Mouse (Mus musculus): Measurements from ENCODE around the gene Ccdc102a. TPM values are rescaled to one million over a fixed set of nuclear protein-coding genes. Genes with fewer than 3 reads are reported as not detected.

The Ccdc102a gene
- polyA plus RNA-seq, 1 experiment from 2014 or later, result 32.3 TPM

DNA sequence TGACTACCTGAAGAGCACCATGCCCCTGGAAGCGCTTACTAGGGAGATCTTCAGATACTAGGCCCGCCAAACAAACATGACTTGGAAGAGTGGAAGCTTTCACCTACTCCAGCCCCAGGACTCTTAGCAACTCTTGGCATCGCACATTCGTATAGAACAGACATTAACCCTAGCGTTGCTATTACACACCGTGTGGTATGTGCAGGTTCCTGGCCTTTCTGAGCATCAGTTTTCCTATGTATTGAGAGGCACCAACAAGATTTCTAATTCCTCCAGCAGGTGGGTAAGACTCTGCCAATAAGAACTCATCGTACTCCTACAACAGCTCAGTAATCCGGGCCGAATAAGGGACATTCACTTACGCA lies 956 bp downstream of the Ccdc102a start:
- no peak for DNase-seq (ENCODE audit: low spot score)
- peak overlapping the region; percentile 96 for H3K4me3 ChIP-seq
- peaks cover 21% of the 10 kb centered on the region for H3K27me3 ChIP-seq (ENCODE audit: low read depth, poor library complexity, severe bottlenecking)
- H3K9me3 ChIP-seq (replicated peaks), result no peaks in the 10 kb centered on the region
- WGBS, result 12% methylated on average over 10 of the region's 10 CpGs
- peak overlapping the region; percentile 99 for H3K27ac ChIP-seq
- H3K4me1 ChIP-seq, result peaks cover 61% of the 10 kb centered on the region
- peaks cover 12% of the 10 kb centered on the region for H3K36me3 ChIP-seq

DNA sequence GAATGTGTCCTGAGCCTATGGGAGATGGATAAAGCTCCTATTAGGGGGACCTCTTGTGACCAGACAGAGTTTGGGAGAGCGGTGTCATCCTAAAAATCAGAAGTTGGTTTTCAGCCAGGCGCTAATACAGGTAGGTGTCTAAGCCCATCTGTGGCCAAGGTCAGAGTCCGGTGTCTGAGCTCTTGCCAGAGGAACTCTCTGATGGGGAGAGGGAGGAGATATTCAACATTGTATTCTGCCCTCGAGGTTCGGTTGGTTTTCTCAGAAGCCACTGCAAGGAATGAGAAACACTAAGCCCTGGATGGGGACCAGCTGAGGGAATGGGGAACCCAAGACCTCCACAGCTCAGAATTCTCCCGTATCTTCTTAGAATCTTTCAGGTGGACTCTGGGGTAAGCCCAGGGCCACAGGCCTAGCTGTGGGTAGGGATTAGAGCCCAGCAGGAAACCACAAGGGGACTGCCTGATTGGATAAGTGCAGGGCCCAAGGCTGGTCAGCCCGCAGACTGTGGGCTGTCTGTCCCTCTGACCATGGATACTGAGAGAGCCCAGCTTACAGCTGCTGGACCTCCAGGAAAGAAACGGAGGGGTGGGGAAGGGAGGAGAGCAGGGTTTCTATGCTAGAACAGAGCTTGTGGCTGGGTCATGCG lies 1.5 kb downstream of the Ccdc102a start:
- no peaks in the 10 kb centered on the region for H3K9me3 ChIP-seq (replicated peaks)
- peak overlapping the region; percentile 99 for H3K27ac ChIP-seq
- peaks cover 17% of the 10 kb centered on the region for H3K36me3 ChIP-seq
- WGBS, result 55% methylated on average over 9 of the region's 9 CpGs
- H3K4me1 ChIP-seq, result peaks cover 66% of the 10 kb centered on the region
- H3K4me3 ChIP-seq, result peak overlapping the region; percentile 96
- no peak for DNase-seq (ENCODE audit: low spot score)
- peaks cover 24% of the 10 kb centered on the region for H3K27me3 ChIP-seq (ENCODE audit: low read depth, poor library complexity, severe bottlenecking)

DNA sequence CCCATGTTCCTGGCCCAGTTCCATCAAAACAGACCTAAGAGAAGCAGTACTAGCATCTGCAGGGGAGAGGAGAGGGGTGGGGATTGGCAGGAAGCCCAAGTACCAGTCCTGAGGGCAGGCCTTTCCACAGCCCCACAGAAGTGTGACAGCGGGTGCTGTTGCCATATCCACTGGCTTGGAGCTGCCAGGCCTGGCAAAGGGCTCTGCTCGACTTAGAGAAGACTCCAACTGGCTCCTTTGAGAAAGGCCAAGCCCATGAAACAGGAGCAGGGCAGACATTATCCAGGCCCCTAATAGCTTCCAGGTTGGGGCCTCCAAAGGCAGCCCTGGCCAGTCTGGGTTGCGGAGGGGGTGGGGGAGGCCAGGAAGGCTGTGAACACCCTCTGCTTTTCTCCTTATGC lies 3.2 kb downstream of the Ccdc102a start:
- peaks cover 24% of the 10 kb centered on the region for H3K27me3 ChIP-seq (ENCODE audit: low read depth, poor library complexity, severe bottlenecking)
- peak overlapping the region; percentile 96 for H3K4me3 ChIP-seq
- H3K36me3 ChIP-seq, result peaks cover 35% of the 10 kb centered on the region
- 31% methylated on average over 3 of the region's 3 CpGs for WGBS
- H3K4me1 ChIP-seq, result peaks cover 70% of the 10 kb centered on the region
- peak; percentile 76 for DNase-seq (ENCODE audit: low spot score)
- peak overlapping the region; percentile 82 for H3K27ac ChIP-seq
- H3K9me3 ChIP-seq (replicated peaks), result no peaks in the 10 kb centered on the region

- Histone ChIP-seq H3K9me3 (replicated peaks) (no peaks in the 10 kb centered on the region), H3K4me3 (peak overlapping the region; percentile 96), H3K27me3 (ENCODE audit: low read depth, poor library complexity, severe bottlenecking) (peaks cover 24% of the 10 kb centered on the region), H3K36me3 (peaks cover 39% of the 10 kb centered on the region), H3K4me1 (peaks cover 74% of the 10 kb centered on the region), H3K27ac (peak overlapping the region; percentile 82)
- 83% methylated on average over 6 of the region's 6 CpGs for WGBS
- no peak for DNase-seq (ENCODE audit: low spot score)
These were observed 3.6 kb downstream of the Ccdc102a start for GRCm38 (mm10) chr8:94914256-94914655.

DNA sequence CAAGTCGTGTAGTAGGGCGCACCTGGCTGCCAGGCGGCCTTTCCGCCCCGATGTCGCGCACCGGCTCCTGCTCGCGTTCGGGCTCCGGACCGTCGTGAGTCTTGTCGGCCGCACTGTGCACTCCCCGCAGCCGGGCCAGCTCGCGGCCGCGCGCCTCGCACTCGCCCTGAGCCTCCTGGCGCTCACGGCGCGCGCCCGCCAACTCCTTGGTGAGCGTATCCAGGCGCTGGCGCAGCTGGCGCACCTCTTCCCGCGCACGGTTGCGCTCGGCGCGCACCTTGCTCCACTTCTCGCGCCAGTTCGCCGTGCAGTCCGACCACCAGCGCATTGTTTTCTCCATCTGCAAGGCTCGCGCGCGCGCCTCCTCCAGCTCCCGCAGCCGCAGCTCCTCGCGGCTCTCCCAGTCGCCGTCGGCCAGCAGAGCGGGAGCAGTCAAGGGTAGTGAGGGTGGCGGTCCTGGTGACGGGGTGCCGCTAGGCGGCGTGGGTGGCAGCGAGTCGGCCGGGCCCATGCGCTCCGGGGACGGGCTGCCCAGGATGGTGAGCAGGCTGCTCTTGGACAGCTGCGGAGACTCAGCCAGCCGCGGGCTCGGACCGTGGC lies 4.7 kb downstream of the Ccdc102a start:
- peaks cover 82% of the 10 kb centered on the region for H3K4me1 ChIP-seq
- H3K27ac ChIP-seq, result peak overlapping the region; percentile 82
- WGBS, result 6% methylated on average over 77 of the region's 77 CpGs
- peaks cover 24% of the 10 kb centered on the region for H3K27me3 ChIP-seq (ENCODE audit: low read depth, poor library complexity, severe bottlenecking)
- H3K36me3 ChIP-seq, result peaks cover 48% of the 10 kb centered on the region
- H3K9me3 ChIP-seq (replicated peaks), result no peaks in the 10 kb centered on the region
- DNase-seq (ENCODE audit: low spot score), result peak; percentile 89
- peak overlapping the region; percentile 54 for H3K4me3 ChIP-seq

- Histone ChIP-seq H3K36me3 (peaks cover 88% of the 10 kb centered on the region), H3K27ac (0 out of 2 replicates have a peak overlapping the region, but pooled peaks have one; percentile 2), H3K27me3 (ENCODE audit: low read depth, poor library complexity, severe bottlenecking) (peaks cover 22% of the 10 kb centered on the region), H3K4me1 (peaks cover 64% of the 10 kb centered on the region), H3K9me3 (replicated peaks) (no peaks in the 10 kb centered on the region), H3K4me3 (no peak overlapping the region)
- 6% methylated on average over 4 of the region's 4 CpGs for WGBS
- peak; percentile 92 for DNase-seq (ENCODE audit: low spot score)
These were observed 9.1 kb downstream of the Ccdc102a start for GRCm38 (mm10) chr8:94908847-94909246.

- WGBS, result 88% methylated on average over 18 of the region's 18 CpGs
- peaks cover 93% of the 10 kb centered on the region for H3K36me3 ChIP-seq
- no peak for DNase-seq (ENCODE audit: low spot score)
- peaks cover 64% of the 10 kb centered on the region for H3K4me1 ChIP-seq
- peak overlapping the region; percentile 2; the same call in 1 of the 2 replicates for H3K27ac ChIP-seq
- H3K4me3 ChIP-seq, result no peak overlapping the region
- H3K27me3 ChIP-seq (ENCODE audit: low read depth, poor library complexity, severe bottlenecking), result peaks cover 11% of the 10 kb centered on the region
- no peaks in the 10 kb centered on the region for H3K9me3 ChIP-seq (replicated peaks)
These were observed 10.2 kb downstream of the Ccdc102a start for GRCm38 (mm10) chr8:94907591-94908300.

GRCm38 (mm10) chr8:94904450-94905175 lies 13.3 kb downstream of the Ccdc102a start:
- Histone ChIP-seq H3K4me3 (no peak overlapping the region), H3K36me3 (peaks cover 75% of the 10 kb centered on the region), H3K27ac (peak overlapping the region; percentile 47), H3K9me3 (replicated peaks) (no peaks in the 10 kb centered on the region), H3K4me1 (peaks cover 78% of the 10 kb centered on the region), H3K27me3 (ENCODE audit: low read depth, poor library complexity, severe bottlenecking) (no peaks in the 10 kb centered on the region)
- no peak for DNase-seq (ENCODE audit: low spot score)
- WGBS, result 91% methylated on average over 12 of the region's 12 CpGs

DNA sequence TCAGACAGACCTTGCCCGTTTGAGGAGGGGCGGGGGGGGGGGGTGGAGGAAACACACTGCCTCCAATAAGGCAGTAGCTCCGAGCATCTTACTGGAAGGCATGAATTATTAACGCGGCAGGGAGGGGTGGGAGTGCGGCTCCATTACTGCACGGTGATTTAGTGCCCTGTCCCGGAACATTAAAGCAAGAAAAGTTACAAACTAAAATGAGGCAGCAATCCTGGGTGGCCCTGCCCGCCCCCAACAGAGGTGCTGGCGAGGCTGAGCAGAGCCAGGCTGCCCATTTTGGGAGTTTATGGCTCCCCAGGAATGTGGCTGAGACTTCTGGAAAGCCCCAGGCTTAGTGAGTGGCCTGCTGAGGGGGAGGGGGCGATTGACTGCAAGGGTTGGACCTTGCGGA lies 14.2 kb downstream of the Ccdc102a start:
- Histone ChIP-seq H3K9me3 (replicated peaks) (no peaks in the 10 kb centered on the region), H3K36me3 (peaks cover 68% of the 10 kb centered on the region), H3K27ac (peak overlapping the region; percentile 72), H3K27me3 (ENCODE audit: low read depth, poor library complexity, severe bottlenecking) (no peaks in the 10 kb centered on the region), H3K4me3 (peak overlapping the region; percentile 13; the same call in 1 of the 2 replicates), H3K4me1 (peaks cover 78% of the 10 kb centered on the region)
- WGBS, result 19% methylated on average over 12 of the region's 12 CpGs
- peak; percentile 82 for DNase-seq (ENCODE audit: low spot score)

DNA sequence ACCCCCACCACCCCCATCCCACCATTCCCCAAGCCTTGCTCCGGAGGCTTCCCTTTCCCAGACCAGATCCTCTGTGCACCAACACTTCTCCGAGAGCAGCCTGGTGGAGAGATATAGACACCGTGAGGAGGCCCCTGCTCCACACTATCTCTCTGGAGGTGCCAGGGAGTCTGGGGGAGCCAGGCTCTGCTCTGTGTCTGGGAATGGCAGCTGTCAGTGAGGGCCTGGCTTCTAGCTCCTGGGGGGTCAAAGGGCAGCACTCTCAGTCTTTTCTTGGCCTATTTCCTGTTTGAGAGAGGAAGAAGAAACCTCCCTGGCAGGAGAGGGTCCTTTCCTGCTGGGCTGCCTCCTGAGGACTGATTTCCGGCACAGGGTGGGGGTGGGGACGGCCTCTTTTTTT lies 16.9 kb downstream of the Ccdc102a start:
- Histone ChIP-seq H3K36me3 (peaks cover 42% of the 10 kb centered on the region), H3K27ac (peak overlapping the region; percentile 78), H3K4me3 (peak overlapping the region; percentile 25; the same call in 1 of the 2 replicates), H3K27me3 (ENCODE audit: low read depth, poor library complexity, severe bottlenecking) (no peaks in the 10 kb centered on the region), H3K9me3 (replicated peaks) (no peaks in the 10 kb centered on the region), H3K4me1 (peaks cover 73% of the 10 kb centered on the region)
- peak; percentile 53 for DNase-seq (ENCODE audit: low spot score)
- 8% methylated on average over 5 of the region's 5 CpGs for WGBS

GRCm38 (mm10) chr8:94900617-94901016 lies 17.3 kb downstream of the Ccdc102a start:
- H3K27ac ChIP-seq, result peak overlapping the region; percentile 78
- H3K4me3 ChIP-seq, result peak overlapping the region; percentile 25; the same call in 1 of the 2 replicates
- no peak for DNase-seq (ENCODE audit: low spot score)

DNA sequence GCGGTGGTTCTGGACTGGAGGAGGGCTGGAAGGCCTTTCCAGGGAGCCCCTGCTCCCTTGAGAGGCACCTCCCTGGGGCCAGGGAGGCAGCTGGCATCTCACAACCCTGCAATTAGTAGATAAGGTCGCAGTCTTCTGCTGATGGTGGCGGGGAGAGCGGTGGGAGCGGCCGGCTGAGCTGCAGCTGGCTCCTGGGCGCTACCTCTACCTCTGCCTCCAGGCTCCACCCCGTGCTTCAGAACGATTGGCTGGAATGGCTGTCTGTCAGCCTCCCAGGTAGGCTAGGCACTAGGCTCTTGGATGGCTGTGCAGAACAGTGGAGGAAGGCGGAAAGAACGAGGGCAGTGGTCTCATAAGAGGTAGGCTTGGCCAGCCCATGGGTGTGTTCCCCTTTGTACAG lies 18.6 kb downstream of the Ccdc102a start:
- Histone ChIP-seq H3K27ac (peak overlapping the region; percentile 78), H3K27me3 (ENCODE audit: low read depth, poor library complexity, severe bottlenecking) (no peaks in the 10 kb centered on the region), H3K9me3 (replicated peaks) (no peaks in the 10 kb centered on the region), H3K4me1 (peaks cover 75% of the 10 kb centered on the region), H3K4me3 (0 out of 2 replicates have a peak overlapping the region, but pooled peaks have one; percentile 14), H3K36me3 (peaks cover 25% of the 10 kb centered on the region)
- 14% methylated on average over 11 of the region's 11 CpGs for WGBS
- DNase-seq (ENCODE audit: low spot score), result no peak

More at GRCm38 (mm10) chr8:94900617-94901016, 17.3 kb downstream of the Ccdc102a start:
- 12% methylated on average over 6 of the region's 6 CpGs for WGBS
- H3K27me3 ChIP-seq (ENCODE audit: low read depth, poor library complexity, severe bottlenecking), result no peaks in the 10 kb centered on the region
- no peaks in the 10 kb centered on the region for H3K9me3 ChIP-seq (replicated peaks)
- H3K4me1 ChIP-seq, result peaks cover 77% of the 10 kb centered on the region
- peaks cover 38% of the 10 kb centered on the region for H3K36me3 ChIP-seq
